Mouse (Mus musculus) WW6 (cell line): ENCODE data around the gene Wnt8b.

Source experiments
- DNase-seq: peaks from one replicate; pipeline ENCODE4 v3.0.0-alpha.2; 2013; ENCODE audit warnings: low read depth, low spot score

Wnt8b gene

GRCm38 (mm10) chr19:44511451-44512231 is 18.4 kb downstream of the Wnt8b start:
- DNase-seq = no peak

GRCm38 (mm10) chr19:44512601-44513000 is 19.3 kb downstream of the Wnt8b start:
- DNase-seq = no peak

GRCm38 (mm10) chr19:44513054-44513833 is 20.0 kb downstream of the Wnt8b start:
- no peak for DNase-seq

GRCm38 (mm10) chr19:44513921-44514482 is 20.7 kb downstream of the Wnt8b start:
- DNase-seq = no peak

GRCm38 (mm10) chr19:44514521-44515451 is 21.5 kb downstream of the Wnt8b start:
- DNase-seq = no peak

GRCm38 (mm10) chr19:44515769-44516168 is 22.5 kb downstream of the Wnt8b start:
- DNase-seq = no peak

- no peak for DNase-seq
Observed at GRCm38 (mm10) chr19:44517996-44518768, 24.9 kb downstream of the Wnt8b start.

GRCm38 (mm10) chr19:44519152-44519551 is 25.9 kb downstream of the Wnt8b start:
- peak; percentile 47 for DNase-seq

GRCm38 (mm10) chr19:44525551-44526205 is 32.4 kb downstream of the Wnt8b start:
- no peak for DNase-seq

GRCm38 (mm10) chr19:44530018-44530417 is 36.7 kb downstream of the Wnt8b start:
- no peak for DNase-seq

- no peak for DNase-seq
Observed at GRCm38 (mm10) chr19:44535376-44535775, 42.1 kb downstream of the Wnt8b start.

GRCm38 (mm10) chr19:44537416-44537815 is 44.1 kb downstream of the Wnt8b start:
- no peak for DNase-seq

- no peak for DNase-seq
Observed at GRCm38 (mm10) chr19:44542694-44543178, 49.5 kb downstream of the Wnt8b start.

GRCm38 (mm10) chr19:44544372-44544771 is 51.1 kb downstream of the Wnt8b start:
- DNase-seq = no peak

GRCm38 (mm10) chr19:44544775-44545174 is 51.5 kb downstream of the Wnt8b start:
- DNase-seq = no peak

- DNase-seq = no peak
Observed at GRCm38 (mm10) chr19:44545321-44546041, 52.2 kb downstream of the Wnt8b start, which contains the start of gene Sec31b. TSS of gene Sec31b (minus strand) at chr19:44545864.

- DNase-seq = no peak
Observed at GRCm38 (mm10) chr19:44552731-44553130, 59.5 kb downstream of the Wnt8b start, which contains the start of gene Gm20538. TSS of gene Gm20538 (minus strand) at chr19:44552831.

GRCm38 (mm10) chr19:44553286-44553685 is 60.0 kb downstream of the Wnt8b start:
- no peak for DNase-seq

GRCm38 (mm10) chr19:44554490-44554860 is 61.2 kb downstream of the Wnt8b start:
- no peak for DNase-seq
